Mouse (Mus musculus): Measurements from ENCODE around the gene Cntrl. TPM values are rescaled to one million over a fixed set of nuclear protein-coding genes. Genes with fewer than 3 reads are reported as not detected.

Cntrl gene
- polyA plus RNA-seq, 1 experiment = 3.3 TPM

DNA sequence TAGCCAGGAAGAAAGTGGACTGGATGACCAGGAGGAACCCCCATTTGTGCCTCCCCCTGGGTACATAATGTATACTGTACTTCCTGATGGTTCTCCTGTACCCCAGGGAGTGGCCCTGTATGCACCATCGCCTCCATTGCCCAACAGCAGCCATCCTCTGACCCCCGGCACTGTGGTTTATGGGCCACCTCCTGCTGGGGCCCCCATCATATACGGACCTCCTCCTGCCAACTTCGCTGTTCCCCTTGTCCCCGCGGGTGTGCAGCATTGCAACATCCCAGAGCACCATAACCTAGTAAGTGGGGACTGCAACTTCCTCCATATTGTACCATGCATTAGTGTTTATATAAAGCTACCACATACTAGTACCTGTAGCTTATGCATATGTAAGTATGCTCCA lies 43.9 kb downstream of the Cntrl start:
- Histone ChIP-seq H3K27ac (replicated peaks; ENCODE audit: low read depth, low read length) (no peak overlapping the region), H3K4me3 (ENCODE audit: insufficient read depth, low read depth, low read length) (no peak overlapping the region), H3K4me1 (ENCODE audit: control insufficient read depth, insufficient read depth, insufficient read length, low read length) (no peaks in the 10 kb centered on the region)

DNA sequence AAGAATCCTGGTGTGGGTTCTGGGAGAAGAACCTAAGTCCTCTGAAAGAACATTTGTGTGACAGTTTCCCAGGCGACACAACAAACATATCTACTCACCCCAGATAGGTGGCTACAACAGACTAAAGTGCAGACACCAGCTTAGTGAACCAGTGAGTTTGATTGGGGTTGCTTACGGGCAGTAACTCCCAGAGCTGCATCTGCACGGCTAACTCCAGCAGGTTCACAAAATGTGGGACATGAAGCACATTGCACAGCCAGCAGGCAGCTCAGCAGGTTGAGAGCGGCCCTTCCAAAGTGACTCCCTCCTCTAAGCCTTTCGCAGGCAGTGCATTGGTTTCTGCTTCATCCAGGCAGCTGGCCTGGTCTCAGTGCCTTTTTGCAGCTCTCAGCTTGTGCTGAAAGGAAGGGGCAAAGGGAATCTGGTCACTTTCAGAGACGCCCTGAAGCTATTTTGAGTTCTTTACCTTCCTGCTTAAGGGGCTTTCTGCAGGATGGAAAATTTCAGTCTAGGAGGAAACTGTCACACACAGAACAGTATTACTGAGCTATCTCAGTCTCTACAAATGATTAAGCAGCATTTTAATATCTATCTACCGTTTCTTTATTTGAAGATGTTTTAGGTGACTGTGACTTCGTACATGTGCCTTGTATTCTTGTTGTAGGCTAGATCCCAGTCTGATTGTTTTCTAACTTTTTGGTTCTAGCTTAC lies 44.7 kb downstream of the Cntrl start:
- Histone ChIP-seq H3K4me3 (ENCODE audit: insufficient read depth, low read depth, low read length) (no peak overlapping the region), H3K4me1 (ENCODE audit: control insufficient read depth, insufficient read depth, insufficient read length, low read length) (no peaks in the 10 kb centered on the region), H3K27ac (replicated peaks; ENCODE audit: low read depth, low read length) (no peak overlapping the region)

DNA sequence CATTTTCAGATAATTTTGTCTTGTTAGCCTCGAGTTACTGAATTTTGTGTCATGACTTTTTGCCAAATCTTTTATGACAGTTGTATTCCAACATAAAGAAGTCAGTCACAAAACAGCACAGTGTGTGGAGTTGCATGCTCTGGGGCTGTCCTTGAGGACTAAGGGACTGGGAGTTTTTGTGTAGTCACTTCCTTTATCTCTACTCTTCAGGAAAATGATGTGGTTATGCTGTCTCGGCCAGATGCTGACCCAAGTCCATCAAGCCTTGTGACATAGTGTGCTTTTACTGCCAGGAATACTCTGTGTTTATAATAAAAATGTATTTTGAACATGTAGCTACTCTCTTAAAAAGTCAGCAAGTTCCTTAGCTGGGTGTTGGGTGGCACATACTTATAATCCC lies 47.7 kb downstream of the Cntrl start:
- H3K27ac ChIP-seq (replicated peaks; ENCODE audit: low read depth, low read length) = no peak overlapping the region
- no peak overlapping the region for H3K4me3 ChIP-seq (ENCODE audit: insufficient read depth, low read depth, low read length)
- H3K4me1 ChIP-seq (ENCODE audit: control insufficient read depth, insufficient read depth, insufficient read length, low read length) = no peaks in the 10 kb centered on the region; the same call in 1 of the 2 replicates

- H3K27ac ChIP-seq (replicated peaks; ENCODE audit: low read depth, low read length) = no peak overlapping the region
- H3K4me1 ChIP-seq (ENCODE audit: control insufficient read depth, insufficient read depth, insufficient read length, low read length) = no peaks in the 10 kb centered on the region; the same call in 1 of the 2 replicates
- H3K4me3 ChIP-seq (ENCODE audit: insufficient read depth, low read depth, low read length) = no peak overlapping the region
Observed at GRCm38 (mm10) chr2:35157836-35158235, 48.5 kb downstream of the Cntrl start.

DNA sequence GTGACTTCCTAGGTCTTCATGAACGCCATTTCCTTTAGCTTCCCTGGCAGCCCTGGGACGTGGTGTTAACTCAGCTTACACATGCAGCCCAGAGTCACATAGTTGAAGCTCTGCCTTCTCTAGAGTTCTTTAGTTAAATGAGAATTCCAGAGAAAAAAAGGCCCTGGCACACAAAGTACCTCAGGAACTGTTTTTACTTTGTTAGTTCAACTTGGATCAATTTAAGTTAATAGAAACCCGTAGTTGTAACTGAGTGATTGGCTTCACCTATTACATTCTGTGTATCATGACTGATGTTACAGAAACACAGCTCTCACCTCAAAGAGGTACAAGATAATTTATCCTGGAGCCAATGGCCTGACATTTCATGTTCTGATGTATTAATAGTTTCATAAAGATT lies 49.1 kb downstream of the Cntrl start:
- Histone ChIP-seq H3K27ac (replicated peaks; ENCODE audit: low read depth, low read length) (no peak overlapping the region), H3K4me1 (ENCODE audit: control insufficient read depth, insufficient read depth, insufficient read length, low read length) (no peaks in the 10 kb centered on the region; the same call in 1 of the 2 replicates), H3K4me3 (ENCODE audit: insufficient read depth, low read depth, low read length) (no peak overlapping the region)

- Histone ChIP-seq H3K27ac (replicated peaks; ENCODE audit: low read depth, low read length) (no peak overlapping the region), H3K4me1 (ENCODE audit: control insufficient read depth, insufficient read depth, insufficient read length, low read length) (no peaks in the 10 kb centered on the region; the same call in 1 of the 2 replicates), H3K4me3 (ENCODE audit: insufficient read depth, low read depth, low read length) (no peak overlapping the region)
Observed at GRCm38 (mm10) chr2:35160206-35160605, 50.9 kb downstream of the Cntrl start.

- Histone ChIP-seq H3K27ac (replicated peaks; ENCODE audit: low read depth, low read length) (no peak overlapping the region), H3K4me3 (ENCODE audit: insufficient read depth, low read depth, low read length) (no peak overlapping the region)
Observed at GRCm38 (mm10) chr2:35161846-35162488, 52.7 kb downstream of the Cntrl start.

DNA sequence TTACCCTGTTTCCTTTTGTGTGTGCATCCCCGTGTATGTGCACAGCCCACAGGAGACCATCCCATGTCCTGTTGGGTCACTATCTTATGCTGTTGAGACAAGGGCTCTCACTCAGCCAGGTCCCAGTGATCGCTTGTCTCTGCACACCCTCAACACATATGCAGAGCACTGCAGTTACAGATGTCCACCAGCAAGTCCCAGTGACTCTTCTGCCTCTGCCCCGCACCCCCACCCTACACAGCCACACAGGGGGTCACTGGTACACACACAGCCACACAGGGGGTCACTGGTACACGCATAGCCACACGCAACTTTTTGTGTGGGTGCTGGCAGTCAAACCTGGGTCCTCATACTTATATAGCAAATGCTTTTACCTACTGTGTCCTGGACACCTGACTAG lies 54.1 kb downstream of the Cntrl start:
- no peak overlapping the region for H3K4me3 ChIP-seq (ENCODE audit: insufficient read depth, low read depth, low read length)
- H3K4me1 ChIP-seq (ENCODE audit: control insufficient read depth, insufficient read depth, insufficient read length, low read length) = no peaks in the 10 kb centered on the region; the same call in 1 of the 2 replicates
- H3K27ac ChIP-seq (replicated peaks; ENCODE audit: low read depth, low read length) = no peak overlapping the region

More at GRCm38 (mm10) chr2:35161846-35162488, 52.7 kb downstream of the Cntrl start:
- no peaks in the 10 kb centered on the region; the same call in 1 of the 2 replicates for H3K4me1 ChIP-seq (ENCODE audit: control insufficient read depth, insufficient read depth, insufficient read length, low read length)

- Histone ChIP-seq H3K4me1 (ENCODE audit: control insufficient read depth, insufficient read depth, insufficient read length, low read length) (no peaks in the 10 kb centered on the region; the same call in 1 of the 2 replicates), H3K4me3 (ENCODE audit: insufficient read depth, low read depth, low read length) (no peak overlapping the region), H3K27ac (replicated peaks; ENCODE audit: low read depth, low read length) (no peak overlapping the region)
Observed at GRCm38 (mm10) chr2:35165416-35165815, 56.1 kb downstream of the Cntrl start.

DNA sequence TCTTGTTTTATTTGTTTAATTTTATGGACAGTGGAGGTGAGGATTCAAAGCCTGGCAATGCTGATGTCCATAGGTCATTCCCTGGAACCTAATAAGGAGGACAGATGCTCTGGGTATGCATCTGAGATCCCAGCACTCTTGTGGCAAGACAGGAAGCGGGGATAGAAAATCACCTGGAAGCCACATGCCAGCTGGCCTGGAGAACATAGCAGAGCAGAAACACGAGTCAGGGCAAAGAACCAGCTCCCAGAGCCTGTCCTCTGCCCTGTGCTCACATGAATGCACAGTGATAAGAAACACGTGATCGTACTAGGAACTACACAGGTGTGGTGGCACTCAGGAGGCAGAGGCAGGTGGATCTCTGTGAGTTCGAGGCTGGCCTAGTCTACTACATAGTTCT lies 57.5 kb downstream of the Cntrl start:
- no peak overlapping the region for H3K27ac ChIP-seq (replicated peaks; ENCODE audit: low read depth, low read length)
- H3K4me3 ChIP-seq (ENCODE audit: insufficient read depth, low read depth, low read length) = no peak overlapping the region
- peaks cover 4% of the 10 kb centered on the region for H3K4me1 ChIP-seq (ENCODE audit: control insufficient read depth, insufficient read depth, insufficient read length, low read length)

DNA sequence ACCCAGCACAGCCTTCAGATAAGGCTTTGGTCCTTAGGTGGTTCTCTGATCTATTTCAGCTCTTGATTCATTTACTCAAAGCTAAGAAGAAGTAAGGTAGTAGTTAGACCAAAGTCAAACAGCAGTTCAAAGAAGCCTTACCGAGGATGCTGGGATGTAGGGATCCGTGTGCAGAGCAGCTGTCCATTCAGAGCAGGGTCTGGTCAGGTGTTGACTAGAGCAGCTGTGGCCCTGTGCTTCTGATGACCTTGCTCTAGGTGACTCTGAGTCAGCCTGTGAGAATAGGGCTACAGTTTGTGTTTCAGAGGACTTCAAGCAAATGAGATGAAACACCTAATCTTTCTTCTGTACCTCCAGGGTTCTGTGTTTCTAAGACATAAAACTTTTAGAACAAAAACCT lies 60.2 kb downstream of the Cntrl start:
- Histone ChIP-seq H3K4me3 (ENCODE audit: insufficient read depth, low read depth, low read length) (no peak overlapping the region), H3K4me1 (ENCODE audit: control insufficient read depth, insufficient read depth, insufficient read length, low read length) (peaks cover 4% of the 10 kb centered on the region), H3K27ac (replicated peaks; ENCODE audit: low read depth, low read length) (no peak overlapping the region)

DNA sequence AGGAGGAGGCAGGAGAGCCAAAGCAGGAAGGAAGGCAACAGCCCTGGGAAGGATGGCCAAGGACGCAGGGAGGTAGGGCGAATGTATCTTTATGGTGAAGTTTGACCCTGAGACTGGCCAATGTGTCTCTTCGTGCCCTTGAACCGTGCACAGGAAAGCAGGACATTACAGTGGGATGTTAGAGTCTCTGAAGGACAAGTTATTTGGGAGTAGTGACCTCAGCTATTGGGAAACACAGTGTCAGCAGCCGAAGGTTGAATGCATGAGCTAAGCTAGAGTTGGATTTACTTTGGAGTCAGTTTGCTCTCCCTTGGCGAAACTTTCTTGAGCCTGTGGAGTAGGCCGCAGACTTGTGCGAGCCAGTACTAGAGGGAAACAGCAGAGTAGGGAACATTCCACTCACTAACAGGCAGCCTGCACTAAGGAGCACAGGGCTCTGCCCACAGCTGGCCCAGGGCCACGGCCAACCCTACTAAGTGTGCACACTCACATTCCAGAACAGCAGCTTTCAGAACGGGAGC lies 62.1 kb downstream of the Cntrl start:
- Histone ChIP-seq H3K27ac (replicated peaks; ENCODE audit: low read depth, low read length) (peak overlapping the region; percentile 99), H3K4me3 (ENCODE audit: insufficient read depth, low read depth, low read length) (no peak overlapping the region), H3K4me1 (ENCODE audit: control insufficient read depth, insufficient read depth, insufficient read length, low read length) (peaks cover 4% of the 10 kb centered on the region)

GRCm38 (mm10) chr2:35172246-35172645 lies 63.0 kb downstream of the Cntrl start:
- Histone ChIP-seq H3K4me1 (ENCODE audit: control insufficient read depth, insufficient read depth, insufficient read length, low read length) (peaks cover 4% of the 10 kb centered on the region), H3K4me3 (ENCODE audit: insufficient read depth, low read depth, low read length) (no peak overlapping the region), H3K27ac (replicated peaks; ENCODE audit: low read depth, low read length) (no peak overlapping the region; the same call in 1 of the 2 replicates)

GRCm38 (mm10) chr2:35173666-35174065 lies 64.4 kb downstream of the Cntrl start:
- no peak overlapping the region for H3K27ac ChIP-seq (replicated peaks; ENCODE audit: low read depth, low read length)
- no peak overlapping the region for H3K4me3 ChIP-seq (ENCODE audit: insufficient read depth, low read depth, low read length)
- H3K4me1 ChIP-seq (ENCODE audit: control insufficient read depth, insufficient read depth, insufficient read length, low read length) = peaks cover 4% of the 10 kb centered on the region

- H3K4me1 ChIP-seq (ENCODE audit: control insufficient read depth, insufficient read depth, insufficient read length, low read length) = peaks cover 4% of the 10 kb centered on the region
- H3K4me3 ChIP-seq (ENCODE audit: insufficient read depth, low read depth, low read length) = no peak overlapping the region
- 0 out of 2 replicates have a peak overlapping the region, but pooled peaks have one; percentile 52 for H3K27ac ChIP-seq (replicated peaks; ENCODE audit: low read depth, low read length)
Observed at GRCm38 (mm10) chr2:35174100-35174499, 64.8 kb downstream of the Cntrl start.
